Mouse (Mus musculus): Measurements from ENCODE around the gene Tmx2. TPM values are rescaled to one million over a fixed set of nuclear protein-coding genes. Genes with fewer than 3 reads are reported as not detected.

The Tmx2 gene
- polyA plus RNA-seq, 1 experiment from 2014 or later = 231 TPM

- Histone ChIP-seq H3K36me3 (ENCODE audit: control insufficient read depth, insufficient read depth, low read length) (no peaks in the 10 kb centered on the region), H3K27ac (ENCODE audit: low read depth, low read length) (no peak overlapping the region; the same call in 1 of the 2 replicates), H3K4me3 (ENCODE audit: low read depth, low read length) (peak overlapping the region; percentile 49), H3K9ac (ENCODE audit: low read length) (peak overlapping the region; percentile 74), H3K4me2 (ENCODE audit: low read length) (peak overlapping the region; percentile 84), H3K27me3 (replicated peaks; ENCODE audit: control insufficient read depth, insufficient read depth, low read length) (no peaks in the 10 kb centered on the region), H3K9me3 (replicated peaks; ENCODE audit: control insufficient read depth, low read length) (no peaks in the 10 kb centered on the region), H3K4me1 (ENCODE audit: control insufficient read depth, insufficient read depth, low read length) (peaks cover 2% of the 10 kb centered on the region; the same call in 1 of the 2 replicates)
- ATAC-seq = no peak
- peak; percentile 17 for DNase-seq (ENCODE audit: low spot score)
- WGBS = 0% methylated on average over 10 of the region's 10 CpGs
Measured at GRCm38 (mm10) chr2:84649674-84650073, 29.3 kb downstream of the Tmx2 start.

GRCm38 (mm10) chr2:84648369-84648768, 30.6 kb downstream of the Tmx2 start:
- DNase-seq (ENCODE audit: low spot score) (peak; percentile 58), ATAC-seq (no peak)
- Histone ChIP-seq H3K27ac (ENCODE audit: low read depth, low read length) (no peak overlapping the region), H3K4me1 (ENCODE audit: control insufficient read depth, insufficient read depth, low read length) (peaks cover 2% of the 10 kb centered on the region; the same call in 1 of the 2 replicates), H3K4me3 (ENCODE audit: low read depth, low read length) (peak overlapping the region; percentile 49), H3K36me3 (ENCODE audit: control insufficient read depth, insufficient read depth, low read length) (no peaks in the 10 kb centered on the region), H3K27me3 (replicated peaks; ENCODE audit: control insufficient read depth, insufficient read depth, low read length) (no peaks in the 10 kb centered on the region), H3K9ac (ENCODE audit: low read length) (peak overlapping the region; percentile 70), H3K9me3 (replicated peaks; ENCODE audit: control insufficient read depth, low read length) (no peaks in the 10 kb centered on the region), H3K4me2 (ENCODE audit: low read length) (peak overlapping the region; percentile 84)
- WGBS = 29% methylated on average over 6 of the region's 6 CpGs

GRCm38 (mm10) chr2:84647051-84647568, 31.8 kb downstream of the Tmx2 start:
- DNase-seq (ENCODE audit: low spot score) = no peak
- H3K9ac ChIP-seq (ENCODE audit: low read length) = no peak overlapping the region
- H3K27ac ChIP-seq (ENCODE audit: low read depth, low read length) = no peak overlapping the region
- H3K36me3 ChIP-seq (ENCODE audit: control insufficient read depth, insufficient read depth, low read length) = no peaks in the 10 kb centered on the region
- peaks cover 2% of the 10 kb centered on the region; the same call in 1 of the 2 replicates for H3K4me1 ChIP-seq (ENCODE audit: control insufficient read depth, insufficient read depth, low read length)
- H3K4me2 ChIP-seq (ENCODE audit: low read length) = peak overlapping the region; percentile 84
- 91% methylated on average over 6 of the region's 6 CpGs for WGBS
- H3K4me3 ChIP-seq (ENCODE audit: low read depth, low read length) = no peak overlapping the region
- no peak for ATAC-seq
- no peaks in the 10 kb centered on the region for H3K9me3 ChIP-seq (replicated peaks; ENCODE audit: control insufficient read depth, low read length)
- H3K27me3 ChIP-seq (replicated peaks; ENCODE audit: control insufficient read depth, insufficient read depth, low read length) = no peaks in the 10 kb centered on the region

GRCm38 (mm10) chr2:84646138-84646537, 32.8 kb downstream of the Tmx2 start:
- Histone ChIP-seq H3K36me3 (ENCODE audit: control insufficient read depth, insufficient read depth, low read length) (no peaks in the 10 kb centered on the region), H3K4me1 (ENCODE audit: control insufficient read depth, insufficient read depth, low read length) (peaks cover 2% of the 10 kb centered on the region; the same call in 1 of the 2 replicates), H3K27me3 (replicated peaks; ENCODE audit: control insufficient read depth, insufficient read depth, low read length) (no peaks in the 10 kb centered on the region), H3K4me2 (ENCODE audit: low read length) (no peak overlapping the region), H3K9ac (ENCODE audit: low read length) (no peak overlapping the region), H3K9me3 (replicated peaks; ENCODE audit: control insufficient read depth, low read length) (no peaks in the 10 kb centered on the region), H3K4me3 (ENCODE audit: low read depth, low read length) (no peak overlapping the region), H3K27ac (ENCODE audit: low read depth, low read length) (no peak overlapping the region)
- DNase-seq (ENCODE audit: low spot score) (no peak), ATAC-seq (no peak)
- WGBS = 79% methylated on average over 1 of the region's 1 CpGs

- Histone ChIP-seq H3K27ac (ENCODE audit: low read depth, low read length) (no peak overlapping the region), H3K9me3 (replicated peaks; ENCODE audit: control insufficient read depth, low read length) (no peaks in the 10 kb centered on the region), H3K27me3 (replicated peaks; ENCODE audit: control insufficient read depth, insufficient read depth, low read length) (no peaks in the 10 kb centered on the region), H3K4me3 (ENCODE audit: low read depth, low read length) (no peak overlapping the region), H3K4me1 (ENCODE audit: control insufficient read depth, insufficient read depth, low read length) (peaks cover 23% of the 10 kb centered on the region), H3K4me2 (ENCODE audit: low read length) (no peak overlapping the region), H3K9ac (ENCODE audit: low read length) (no peak overlapping the region), H3K36me3 (ENCODE audit: control insufficient read depth, insufficient read depth, low read length) (no peaks in the 10 kb centered on the region)
- ATAC-seq (no peak), DNase-seq (ENCODE audit: low spot score) (no peak)
Measured at GRCm38 (mm10) chr2:84640833-84641232, 38.1 kb downstream of the Tmx2 start.

GRCm38 (mm10) chr2:84638428-84639220, 40.3 kb downstream of the Tmx2 start:
- 73% methylated on average over 5 of the region's 5 CpGs for WGBS
- Histone ChIP-seq H3K9me3 (replicated peaks; ENCODE audit: control insufficient read depth, low read length) (no peaks in the 10 kb centered on the region), H3K4me3 (ENCODE audit: low read depth, low read length) (no peak overlapping the region), H3K27me3 (replicated peaks; ENCODE audit: control insufficient read depth, insufficient read depth, low read length) (no peaks in the 10 kb centered on the region), H3K4me2 (ENCODE audit: low read length) (no peak overlapping the region), H3K4me1 (ENCODE audit: control insufficient read depth, insufficient read depth, low read length) (peaks cover 39% of the 10 kb centered on the region), H3K36me3 (ENCODE audit: control insufficient read depth, insufficient read depth, low read length) (no peaks in the 10 kb centered on the region), H3K9ac (ENCODE audit: low read length) (no peak overlapping the region), H3K27ac (ENCODE audit: low read depth, low read length) (no peak overlapping the region)
- DNase-seq (ENCODE audit: low spot score) = no peak
- no peak for ATAC-seq

GRCm38 (mm10) chr2:84637452-84638165, 41.3 kb downstream of the Tmx2 start:
- Histone ChIP-seq H3K4me2 (ENCODE audit: low read length) (no peak overlapping the region), H3K27me3 (replicated peaks; ENCODE audit: control insufficient read depth, insufficient read depth, low read length) (no peaks in the 10 kb centered on the region), H3K4me3 (ENCODE audit: low read depth, low read length) (no peak overlapping the region), H3K27ac (ENCODE audit: low read depth, low read length) (no peak overlapping the region), H3K4me1 (ENCODE audit: control insufficient read depth, insufficient read depth, low read length) (peaks cover 39% of the 10 kb centered on the region), H3K36me3 (ENCODE audit: control insufficient read depth, insufficient read depth, low read length) (no peaks in the 10 kb centered on the region), H3K9me3 (replicated peaks; ENCODE audit: control insufficient read depth, low read length) (no peaks in the 10 kb centered on the region), H3K9ac (ENCODE audit: low read length) (no peak overlapping the region)
- DNase-seq (ENCODE audit: low spot score) (no peak), ATAC-seq (no peak)
- 45% methylated on average over 7 of the region's 7 CpGs for WGBS

- 39% methylated on average over 8 of the region's 8 CpGs for WGBS
- Histone ChIP-seq H3K36me3 (ENCODE audit: control insufficient read depth, insufficient read depth, low read length) (no peaks in the 10 kb centered on the region), H3K9ac (ENCODE audit: low read length) (no peak overlapping the region), H3K27ac (ENCODE audit: low read depth, low read length) (peak overlapping the region; percentile 87), H3K9me3 (replicated peaks; ENCODE audit: control insufficient read depth, low read length) (no peaks in the 10 kb centered on the region), H3K4me2 (ENCODE audit: low read length) (no peak overlapping the region; the same call in 1 of the 2 replicates), H3K4me1 (ENCODE audit: control insufficient read depth, insufficient read depth, low read length) (peaks cover 39% of the 10 kb centered on the region), H3K4me3 (ENCODE audit: low read depth, low read length) (no peak overlapping the region), H3K27me3 (replicated peaks; ENCODE audit: control insufficient read depth, insufficient read depth, low read length) (no peaks in the 10 kb centered on the region)
- no peak for ATAC-seq
- no peak for DNase-seq (ENCODE audit: low spot score)
Measured at GRCm38 (mm10) chr2:84636231-84636741, 42.7 kb downstream of the Tmx2 start.

All from forebrain, embryonic 14.5 days (tissue).